Mouse (Mus musculus): ENCODE data around the gene Whrn.

The Whrn gene

DNA sequence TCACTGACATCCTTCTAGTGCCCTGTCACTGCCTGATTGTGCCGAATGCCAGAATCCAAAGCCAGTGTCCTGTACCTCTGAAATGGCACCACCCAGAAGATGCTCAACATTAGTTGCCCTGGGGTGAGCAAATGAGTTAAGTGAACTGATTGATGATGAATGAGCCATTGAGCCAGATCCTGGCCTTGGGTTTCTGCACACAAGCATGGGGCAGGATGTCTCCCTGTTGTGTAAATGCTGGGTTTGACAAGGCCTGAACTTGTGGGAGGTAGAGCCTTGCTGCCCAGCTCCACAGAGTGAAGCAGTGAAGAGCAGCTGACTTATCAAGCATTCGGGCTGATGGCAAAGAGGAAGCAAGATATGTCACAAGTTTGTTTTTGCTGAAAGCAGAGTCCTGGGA is 52.7 kb downstream of the Whrn start:
- no peak for DNase-seq

DNA sequence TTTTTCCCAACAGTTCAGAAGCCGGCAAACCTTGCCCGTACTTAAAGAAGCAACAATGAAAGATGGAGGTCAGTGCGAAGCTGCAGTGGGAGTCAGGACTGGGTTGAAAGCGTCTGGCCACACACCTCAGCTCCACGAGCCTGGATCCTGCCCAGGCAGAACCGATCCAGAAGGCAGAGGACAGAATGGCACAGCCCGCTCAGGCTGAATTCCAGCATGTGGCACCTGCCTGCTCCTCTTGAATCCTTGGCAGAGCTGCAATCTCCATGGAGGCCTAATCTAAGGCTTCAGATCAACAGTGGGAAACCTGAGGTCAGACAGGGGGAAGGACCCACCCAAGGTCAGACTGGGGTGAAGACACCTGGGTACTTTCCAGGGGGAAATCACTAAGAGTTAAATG is 54.2 kb downstream of the Whrn start:
- no peak for DNase-seq

DNA sequence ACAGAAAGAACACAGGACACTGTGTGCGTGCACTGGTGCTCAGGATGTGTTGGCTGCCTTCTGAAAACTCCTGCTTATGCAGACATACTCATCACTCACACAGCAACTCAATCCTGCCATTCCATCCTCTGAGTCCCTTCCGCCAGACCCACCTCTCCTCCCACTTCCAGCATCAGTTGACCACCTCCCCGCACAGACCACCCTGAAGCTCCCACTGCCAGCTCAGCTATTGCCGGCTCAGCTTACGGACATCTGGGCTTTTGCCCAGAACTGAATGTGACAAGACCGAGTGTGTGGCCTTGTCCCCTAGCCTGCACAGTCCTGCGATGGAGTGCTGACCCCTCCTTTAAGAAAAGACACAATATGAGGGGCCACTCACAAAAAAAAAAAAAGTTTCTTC is 55.5 kb downstream of the Whrn start:
- DNase-seq: no peak

DNA sequence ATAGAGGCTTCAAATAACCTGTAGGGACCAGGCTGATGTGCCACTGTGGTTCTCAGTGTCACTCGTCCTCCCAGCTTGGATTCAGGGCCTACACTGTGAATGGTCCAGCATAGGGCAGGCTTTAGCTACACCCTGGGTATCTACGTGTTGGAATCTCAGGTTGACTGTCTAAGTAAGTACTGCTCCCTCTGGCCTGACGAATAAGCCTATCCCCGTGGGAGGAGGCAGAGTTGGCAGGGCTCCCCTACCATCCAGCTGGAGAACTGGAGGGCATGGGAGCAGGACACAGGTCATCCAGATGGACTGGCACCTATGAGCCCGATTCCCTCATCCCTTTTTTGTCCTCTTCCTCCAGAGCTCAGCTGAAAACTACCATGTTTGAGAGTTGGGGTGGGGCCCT is 57.8 kb downstream of the Whrn start:
- no peak for DNase-seq

DNA sequence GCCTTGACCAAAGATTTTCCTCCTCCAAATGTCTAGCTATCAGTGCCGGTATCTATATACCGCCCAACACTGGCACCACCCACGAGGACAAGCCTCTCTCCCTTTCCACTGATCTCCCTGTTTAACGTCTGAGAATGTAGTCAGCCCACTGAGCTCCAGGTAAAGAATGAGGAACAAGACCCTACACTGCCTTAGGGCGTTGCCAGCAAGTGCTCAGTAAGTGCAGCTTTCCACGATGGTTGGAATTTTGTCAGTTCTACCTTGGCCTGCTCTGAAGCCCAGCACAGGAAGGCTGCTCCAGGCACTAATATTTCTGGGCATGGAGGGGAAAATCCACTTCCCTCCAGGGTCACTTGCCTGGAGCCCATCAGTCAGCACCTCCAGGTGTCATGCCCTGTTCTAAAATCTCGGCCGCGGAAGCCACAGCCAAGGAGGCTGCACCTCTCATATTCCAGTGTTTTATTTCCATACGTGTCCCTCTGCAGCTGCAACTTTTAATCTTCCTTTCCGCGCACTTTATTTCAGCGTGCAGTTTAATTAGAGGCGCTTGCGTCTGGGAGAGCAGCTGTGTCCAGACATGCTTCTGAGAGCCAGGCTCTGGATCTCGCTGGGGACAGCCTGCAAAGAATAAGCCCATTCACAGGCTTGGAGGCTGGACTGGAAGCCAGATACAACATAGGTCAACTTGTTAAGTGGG is 58.5 kb downstream of the Whrn start:
- DNase-seq: no peak

DNA sequence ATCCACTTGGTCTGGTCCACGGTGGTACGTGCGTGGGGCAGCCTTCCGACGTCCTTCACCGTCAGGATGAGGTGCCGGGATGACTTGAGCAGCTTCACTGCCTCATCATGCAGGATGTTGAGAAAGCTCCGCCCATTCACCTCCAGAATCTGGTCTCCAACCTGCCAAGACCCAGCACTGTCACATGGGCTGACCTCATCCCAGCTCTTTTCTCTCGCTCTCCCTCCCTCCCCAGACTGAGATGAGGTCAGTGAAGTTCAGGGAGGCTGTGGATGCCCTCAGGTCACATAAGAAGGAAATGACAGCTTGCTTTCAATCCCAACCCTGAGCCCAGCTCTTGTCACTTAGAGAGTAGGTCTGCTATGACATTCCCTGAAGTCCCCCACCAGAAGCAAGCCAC is 60.4 kb downstream of the Whrn start:
- no peak for DNase-seq

DNA sequence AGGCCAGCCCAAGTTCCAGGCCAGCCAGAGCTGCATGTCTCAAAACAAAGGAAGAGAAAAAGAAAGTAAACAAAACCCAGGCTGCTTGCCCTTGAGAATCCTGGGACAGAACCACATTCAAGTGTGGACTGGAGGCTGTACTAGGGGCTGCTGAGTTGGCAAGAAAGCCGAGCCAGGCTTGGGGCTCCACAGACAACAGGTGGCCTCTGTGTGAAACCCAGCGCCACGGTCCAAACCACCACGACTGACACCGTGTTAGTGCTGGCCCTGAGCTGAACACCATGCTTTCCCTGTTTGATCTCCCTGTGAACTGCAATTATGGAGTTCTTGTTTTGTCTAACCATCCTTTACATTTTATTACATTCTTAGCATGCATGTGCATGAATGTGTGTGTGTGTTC is 64.7 kb downstream of the Whrn start:
- DNase-seq: no peak

DNA sequence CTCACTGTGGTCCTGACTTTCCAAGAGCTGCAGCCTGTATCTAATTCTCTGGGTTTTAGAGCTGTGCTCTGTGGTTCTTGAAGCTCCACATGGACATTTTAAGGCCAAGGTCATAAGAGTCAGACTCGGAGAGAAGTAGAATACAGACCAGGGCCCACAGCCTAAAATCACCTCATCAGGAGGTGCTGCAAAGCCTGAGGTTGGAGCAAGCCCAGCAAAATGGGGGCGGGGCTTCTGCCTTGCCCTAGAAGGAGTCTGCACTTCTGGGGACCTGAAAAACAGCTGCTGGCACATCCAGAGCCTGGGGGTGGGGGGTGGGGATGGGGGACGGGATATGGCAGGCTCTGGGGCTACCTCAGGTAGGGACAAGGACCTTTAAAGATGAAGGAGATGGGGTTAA is 65.4 kb downstream of the Whrn start:
- no peak for DNase-seq

DNA sequence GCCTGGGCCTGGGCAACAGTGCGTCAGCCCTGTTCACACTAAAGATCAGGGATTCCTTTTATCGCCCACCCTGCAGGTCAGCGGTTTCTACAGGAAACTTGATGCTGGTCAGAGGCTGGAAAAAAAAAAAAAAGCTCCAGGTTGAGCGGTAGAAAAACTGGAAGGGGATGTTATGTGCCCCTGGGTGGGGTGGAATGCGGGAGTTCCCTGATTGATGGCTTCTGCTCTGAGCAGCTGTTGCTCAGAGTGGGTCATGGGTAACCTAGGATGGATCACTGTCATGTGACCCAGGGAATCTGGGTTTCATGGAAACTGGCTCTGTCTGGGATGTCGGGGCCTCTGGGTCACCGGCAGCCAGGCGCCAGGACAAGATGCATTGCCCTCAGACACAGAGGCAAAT is 69.5 kb downstream of the Whrn start:
- no peak for DNase-seq

DNA sequence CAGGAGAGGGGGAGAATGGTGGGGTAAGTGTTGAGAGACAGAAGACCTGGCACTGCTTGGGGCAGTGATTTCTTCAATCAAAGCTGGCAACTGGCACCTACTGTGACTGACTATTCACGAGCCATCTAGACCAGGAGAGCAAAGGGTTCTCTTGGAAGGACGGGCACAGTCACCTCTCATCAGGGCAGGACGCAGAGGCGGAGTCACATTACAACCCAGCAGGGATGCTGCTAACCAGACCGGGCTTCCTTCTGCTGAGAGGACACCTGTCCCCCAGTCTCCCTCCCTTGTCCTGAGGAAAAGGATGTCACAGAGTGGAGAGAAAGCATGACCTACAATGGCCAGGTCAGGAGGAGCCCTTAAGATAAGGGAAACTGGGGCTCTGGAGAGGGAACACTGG is 72.0 kb downstream of the Whrn start:
- no peak for DNase-seq

DNA sequence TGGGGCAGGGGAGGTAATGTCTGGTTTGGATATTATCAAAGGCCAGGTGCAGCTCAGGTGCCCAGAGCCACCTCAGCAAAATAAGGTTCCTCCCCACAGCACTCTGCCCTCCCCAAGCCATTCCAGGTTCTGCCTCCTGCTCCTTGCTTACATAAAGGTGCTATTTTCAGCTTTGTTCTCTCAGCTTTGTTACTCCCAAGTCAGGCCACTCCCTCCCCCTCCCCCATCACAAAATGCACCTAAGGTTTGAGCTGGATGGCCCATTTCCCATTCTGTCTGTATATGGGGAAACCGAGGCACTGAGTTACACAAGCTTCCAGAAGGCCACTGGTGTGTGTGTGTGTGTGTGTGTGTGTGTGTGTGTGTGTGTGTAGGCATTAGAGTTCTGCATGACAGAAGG is 72.6 kb downstream of the Whrn start:
- DNase-seq: no peak

DNA sequence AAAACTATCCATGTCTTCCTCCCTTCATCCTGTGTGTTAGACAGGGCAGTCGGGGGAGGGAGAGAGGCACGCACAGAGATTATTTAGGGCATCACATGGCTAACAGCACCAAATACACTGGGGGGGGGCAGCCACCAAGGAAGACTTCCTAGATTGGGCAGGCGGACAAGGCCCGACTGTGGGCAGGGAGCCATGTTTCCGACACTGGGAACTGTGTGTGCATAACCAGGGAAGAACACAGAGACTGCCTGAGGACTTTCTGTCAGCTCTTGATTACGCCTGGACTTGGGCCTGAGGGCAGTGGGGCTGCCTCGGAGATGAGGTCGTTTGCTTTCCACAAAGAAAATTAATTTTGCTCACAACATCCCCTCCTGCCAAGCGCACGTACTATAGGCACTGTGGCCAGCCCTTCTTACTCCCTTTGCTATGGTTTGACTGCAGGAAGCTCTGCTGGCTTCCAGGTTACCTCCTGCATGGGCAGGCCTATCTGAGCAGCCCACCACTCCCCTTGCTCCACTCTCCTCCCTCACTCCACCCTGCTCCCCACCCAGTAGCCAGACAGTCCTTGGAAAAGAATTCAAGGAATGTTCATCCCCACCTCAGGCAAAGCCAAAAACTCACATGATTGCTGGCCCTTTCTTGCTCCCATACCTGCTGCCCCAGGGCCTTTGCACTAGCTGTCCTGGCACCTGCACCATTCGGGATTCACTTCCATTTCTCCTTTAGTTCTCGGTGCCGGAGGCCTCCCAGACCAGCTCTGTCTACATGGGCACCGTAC is 75.5 kb downstream of the Whrn start:
- no peak for DNase-seq

DNA sequence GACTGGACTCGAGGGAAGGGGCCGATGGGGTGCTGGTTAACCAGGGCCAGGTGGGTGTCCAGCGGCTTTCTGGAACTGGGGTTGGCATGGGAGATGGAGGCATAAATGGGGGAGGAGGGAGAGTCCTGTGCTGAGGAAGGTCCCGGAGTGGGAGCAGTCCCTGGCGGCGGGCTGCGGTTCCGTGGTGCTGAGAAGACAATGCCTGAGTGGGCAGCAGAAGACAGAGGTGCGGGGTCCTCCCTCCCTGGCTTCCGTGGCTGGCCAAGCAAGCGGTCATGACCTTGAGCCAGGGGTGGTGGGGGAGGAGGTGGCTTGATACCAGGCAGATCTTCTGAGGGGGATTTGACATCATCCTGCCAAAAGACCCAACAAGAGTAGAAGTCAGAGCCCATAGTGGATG is 77.5 kb downstream of the Whrn start:
- DNase-seq: no peak

DNA sequence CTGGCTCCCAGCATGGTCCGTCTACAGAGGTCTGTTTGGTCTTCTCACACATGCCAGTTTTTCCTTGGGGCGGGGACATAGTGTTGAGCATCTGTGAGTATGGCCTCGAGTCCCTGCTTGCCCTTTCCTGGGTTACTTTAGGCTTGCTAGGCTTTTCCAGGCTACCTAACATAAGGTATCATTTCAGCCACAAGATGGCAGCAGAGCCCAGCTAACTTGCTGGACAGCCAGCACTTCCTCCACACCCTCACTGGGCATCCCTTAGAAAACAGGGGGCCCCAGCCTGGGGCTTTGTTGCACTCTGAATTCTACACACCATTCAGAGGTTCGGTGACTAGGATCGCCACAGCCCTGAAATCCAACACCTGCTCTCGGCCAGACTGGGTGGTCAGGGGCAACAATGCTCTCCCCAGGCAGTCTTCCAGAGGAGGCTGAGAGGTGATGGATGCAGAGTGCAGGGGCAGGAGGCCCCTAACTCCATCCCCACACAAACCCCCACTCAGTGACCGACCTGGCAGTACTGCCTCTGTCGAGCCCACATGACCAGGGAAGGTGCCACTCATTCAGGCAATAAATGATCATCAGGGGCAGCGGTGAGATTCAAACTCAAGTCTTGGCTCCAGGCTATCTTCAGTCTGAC is 78.4 kb downstream of the Whrn start:
- DNase-seq: peak; percentile 80

DNA sequence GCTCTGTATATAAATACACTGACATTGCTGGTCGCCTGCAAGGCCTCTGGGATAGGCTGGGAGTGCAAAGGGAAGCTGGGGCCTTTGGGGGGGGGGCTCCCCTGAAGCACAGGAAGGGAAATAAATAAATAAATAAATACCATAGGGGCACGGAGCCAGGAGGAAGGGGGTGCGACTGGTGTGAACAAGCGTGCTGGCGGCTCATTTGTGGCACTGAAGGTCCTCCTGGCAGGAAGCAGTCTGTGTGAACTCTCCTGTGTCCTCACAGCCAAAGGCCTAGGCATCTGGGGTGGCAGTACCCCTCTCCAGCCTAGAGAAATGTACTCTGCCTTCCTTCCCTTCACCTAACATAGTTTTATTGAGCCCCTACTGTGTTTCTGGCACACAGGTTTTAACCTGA is 80.8 kb downstream of the Whrn start:
- peak; percentile 46 for DNase-seq

DNA sequence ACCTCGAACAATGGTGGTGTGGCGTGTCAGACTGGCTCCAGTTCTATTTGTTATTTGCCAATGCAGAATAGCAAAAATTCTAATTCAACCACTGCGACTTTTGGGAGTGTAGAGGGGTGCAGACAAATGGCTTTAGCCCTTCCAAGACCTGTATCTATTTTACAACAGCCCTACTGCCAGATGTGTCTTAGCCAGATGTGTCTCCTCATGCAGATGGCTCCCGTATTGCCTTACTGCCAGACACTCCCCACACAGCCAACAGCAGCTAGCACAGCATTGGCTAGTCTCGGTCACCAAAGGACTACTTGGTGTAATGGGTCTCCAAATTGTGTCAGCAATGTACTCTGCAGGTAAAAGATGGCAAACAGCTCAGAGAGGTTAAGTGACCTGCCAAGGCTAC is 84.6 kb downstream of the Whrn start:
- no peak for DNase-seq

DNA sequence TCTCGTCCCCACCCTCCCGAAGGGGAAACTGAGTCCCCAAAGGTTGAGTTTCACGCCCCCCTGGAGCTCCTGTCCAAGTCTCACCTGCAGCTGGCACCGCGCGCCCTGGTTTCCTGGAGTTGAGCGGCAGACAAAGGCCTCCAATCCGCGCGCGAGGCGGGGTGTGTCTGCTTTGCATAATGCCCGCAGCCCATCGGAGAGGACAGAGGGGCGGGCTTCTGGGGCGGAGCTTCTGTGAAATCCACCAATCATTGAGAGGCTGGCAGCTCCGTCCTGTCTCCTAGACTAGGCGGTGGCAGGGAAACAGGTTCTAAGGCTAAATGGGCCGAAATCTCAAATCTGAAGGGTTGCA is 85.2 kb downstream of the Whrn start:
- peak; percentile 96 for DNase-seq

DNA sequence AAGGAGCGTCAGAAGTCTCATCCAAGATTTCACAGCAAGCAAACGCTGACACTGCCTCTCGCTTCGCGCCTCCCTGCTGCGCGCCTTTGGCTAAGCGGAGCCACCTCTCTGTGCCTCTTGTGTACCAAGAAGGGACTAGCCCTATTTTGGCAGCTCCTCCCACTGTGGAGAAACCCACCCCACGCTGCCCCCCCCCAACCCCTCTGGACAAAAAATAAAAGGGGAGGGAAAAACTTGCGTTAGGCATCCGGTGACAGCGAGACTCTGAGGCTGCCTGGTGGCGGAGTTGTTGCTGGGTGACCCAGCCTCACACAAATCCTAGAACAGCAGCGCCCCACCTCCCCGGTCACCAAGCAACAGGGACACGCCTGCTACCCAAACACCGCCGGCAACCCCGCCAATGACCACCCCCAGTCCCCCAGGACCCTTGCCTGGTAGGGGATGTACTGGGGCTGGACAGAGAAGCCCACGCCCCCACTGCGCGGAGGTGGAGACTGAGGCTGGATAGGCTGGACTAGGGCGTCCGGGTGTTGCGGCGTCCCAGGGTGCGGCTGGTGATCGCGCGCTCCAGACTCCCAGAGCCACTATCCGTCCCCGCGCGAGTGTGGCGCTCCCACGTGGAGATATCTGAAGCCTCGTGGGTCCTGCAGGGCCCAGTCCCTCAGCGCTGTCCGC is 85.7 kb downstream of the Whrn start:
- DNase-seq: peak; percentile 78

DNA sequence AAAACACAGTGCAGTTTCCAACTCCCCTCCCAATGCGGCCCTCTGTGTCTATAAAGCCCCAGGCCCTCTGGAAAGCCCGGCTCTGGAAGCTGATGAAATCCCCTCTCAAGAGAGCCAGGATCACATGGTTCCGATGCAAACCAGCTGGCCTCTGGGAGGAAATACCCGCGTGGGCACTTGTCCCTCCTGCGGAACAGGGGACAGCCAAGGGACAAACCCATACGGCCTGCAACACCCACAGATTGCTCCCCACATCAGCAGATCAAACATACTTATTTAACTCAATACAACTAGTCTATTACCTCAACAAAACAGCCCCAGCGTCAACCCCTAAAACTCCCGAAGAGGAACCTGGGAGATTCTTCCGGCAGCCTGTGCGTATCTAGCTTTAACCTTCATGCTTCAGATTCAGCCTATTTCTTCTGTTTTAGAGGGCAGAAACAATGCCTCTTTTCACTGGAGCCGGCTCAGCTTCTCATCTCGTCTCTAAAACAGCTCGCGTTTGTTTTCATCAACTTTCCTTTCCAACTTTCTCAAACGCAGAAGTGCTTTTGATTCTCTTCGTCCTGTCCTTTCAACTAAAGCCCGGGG is 86.4 kb downstream of the Whrn start:
- DNase-seq: peak; percentile 48

DNA sequence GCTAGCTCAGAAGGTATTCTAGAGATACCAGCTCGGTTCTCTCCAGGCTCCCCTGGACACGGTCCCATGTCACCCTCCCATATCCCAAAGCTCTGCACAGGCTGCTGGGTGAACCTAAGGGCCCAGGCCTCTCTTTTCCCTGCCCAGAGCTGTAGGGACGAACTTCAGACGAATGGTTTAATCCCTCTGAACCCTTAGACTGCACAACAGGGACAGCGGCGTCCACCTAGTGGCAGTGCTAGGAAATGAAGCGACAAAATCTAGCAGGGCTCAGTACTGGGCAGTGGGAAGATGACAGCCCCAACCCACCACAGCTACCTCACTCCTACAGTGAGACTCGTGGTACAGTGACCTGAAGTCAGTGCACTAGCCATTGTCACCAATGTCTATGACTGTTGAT is 87.1 kb downstream of the Whrn start:
- peak; percentile 73 for DNase-seq

DNA sequence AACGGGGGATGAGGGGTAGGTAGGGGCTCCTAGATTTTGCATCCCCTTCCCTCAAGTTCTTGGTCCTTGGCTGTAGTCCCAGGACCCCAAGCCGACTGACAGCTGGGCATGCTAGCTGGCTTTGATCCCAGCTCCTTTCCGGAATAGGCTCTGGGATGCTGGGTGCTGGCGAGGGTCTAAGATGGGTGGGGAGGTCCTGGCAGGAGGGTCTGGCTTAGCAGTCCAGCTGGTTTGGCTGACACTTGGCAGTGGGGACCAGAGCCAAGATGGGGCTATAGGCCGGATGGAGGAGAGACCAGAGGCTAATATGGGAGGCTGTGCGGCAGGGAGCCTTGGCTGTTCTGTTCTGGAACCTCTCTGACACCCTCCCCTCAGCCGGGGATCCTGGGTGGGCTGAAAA is 87.5 kb downstream of the Whrn start:
- peak; percentile 13 for DNase-seq

DNA sequence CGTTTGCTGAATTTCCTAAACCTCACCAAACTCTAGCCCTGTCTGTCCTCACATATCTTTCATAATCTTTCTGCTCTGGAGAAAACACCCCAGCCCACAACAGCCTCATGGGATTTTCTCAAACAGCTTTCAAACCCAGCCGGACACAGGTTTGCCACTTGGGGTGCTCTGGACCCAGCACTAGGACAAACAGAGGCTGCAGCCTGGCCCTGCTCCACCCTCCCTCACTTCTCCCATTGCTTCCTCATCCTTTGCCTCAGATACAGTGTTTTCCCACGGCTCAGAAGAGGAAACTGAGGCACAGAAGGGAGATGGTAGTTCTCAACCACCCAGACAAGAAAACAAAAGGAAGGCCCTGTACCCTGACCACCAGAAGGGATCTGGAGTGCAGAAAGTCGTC is 90.1 kb downstream of the Whrn start:
- DNase-seq: no peak

DNA sequence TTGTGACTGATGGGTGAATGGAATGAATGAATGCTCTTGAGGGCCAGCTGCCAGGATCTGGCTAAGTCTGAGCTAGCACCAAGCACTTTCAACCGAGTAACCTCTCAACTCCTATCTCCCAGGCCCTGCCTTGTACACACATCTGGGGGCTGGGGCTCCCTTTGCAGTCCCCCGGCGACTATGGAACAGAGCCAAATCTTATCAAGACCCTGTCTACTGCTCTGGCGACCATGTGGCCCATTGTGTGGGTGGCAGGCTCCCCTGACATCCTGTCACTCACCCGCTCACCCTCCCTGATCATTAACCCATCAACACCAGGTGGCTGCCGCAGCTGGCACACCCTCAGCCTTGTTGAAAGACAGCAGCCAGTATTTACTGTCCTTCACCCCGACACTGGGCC is 90.7 kb downstream of the Whrn start:
- peak; percentile 71 for DNase-seq

Data from thymus, postnatal 25 days (tissue).